Mouse (Mus musculus): ENCODE results near the gene Esp24. TPM values are rescaled to one million over a fixed set of nuclear protein-coding genes. Genes with fewer than 3 reads are reported as not detected.
"Not testable (repeated sequence)": the region's sequence is repeated elsewhere in the genome, so short reads cannot be mapped to it uniquely, and the experiment has no call there.

Gene Esp24
- not detected in 2 replicates for polyA plus RNA-seq (2015; fragmentation: Nextera tagmentation; extraction: Ambion mirVana)

GRCm38 (mm10) chr17:39036395-39036794, at the start of gene Esp24:
Esp24 (plus strand) TSS chr17:39036695.
- not testable (repeated sequence) for H3K27ac ChIP-seq; H3K36me3 ChIP-seq (replicated peaks); H3K4me3 ChIP-seq; ATAC-seq (replicated peaks); H3K4me2 ChIP-seq; H3K9ac ChIP-seq; H3K9me3 ChIP-seq; H3K27me3 ChIP-seq (replicated peaks); H3K4me1 ChIP-seq
- 86% methylated on average over 3 of the region's 3 CpGs for WGBS

- 86% methylated on average over 1 of the region's 1 CpGs for WGBS
- 0 out of 2 replicates have a peak, but pooled peaks cover 3% of the 10 kb centered on the region for H3K9me3 ChIP-seq
- H3K27me3 ChIP-seq (replicated peaks), result no peaks in the 10 kb centered on the region
- no peaks in the 10 kb centered on the region for H3K4me1 ChIP-seq
- H3K4me3 ChIP-seq, result no peak overlapping the region
- ATAC-seq (replicated peaks), result no peak
- H3K9ac ChIP-seq, result no peak overlapping the region
- no peaks in the 10 kb centered on the region for H3K36me3 ChIP-seq (replicated peaks)
- H3K27ac ChIP-seq, result no peak overlapping the region
- H3K4me2 ChIP-seq, result no peak overlapping the region
Measured at GRCm38 (mm10) chr17:39009846-39010245, 26.6 kb upstream of the Esp24 start.

- peak; percentile 86 for ATAC-seq (replicated peaks)
- WGBS, result 43% methylated on average over 30 of the region's 30 CpGs
- no peak overlapping the region for H3K27ac ChIP-seq
Measured at GRCm38 (mm10) chr17:39010675-39011638, 25.5 kb upstream of the Esp24 start.

GRCm38 (mm10) chr17:39017184-39017583, 19.3 kb upstream of the Esp24 start:
- peak overlapping the region; percentile 2; the same call in 1 of the 2 replicates for H3K4me3 ChIP-seq

More at GRCm38 (mm10) chr17:39010675-39011638, 25.5 kb upstream of the Esp24 start:
- Histone ChIP-seq H3K4me1 (no peaks in the 10 kb centered on the region), H3K4me2 (peak overlapping the region; percentile 58), H3K9me3 (0 out of 2 replicates have a peak, but pooled peaks cover 3% of the 10 kb centered on the region), H3K9ac (peak overlapping the region; percentile 34), H3K36me3 (replicated peaks) (no peaks in the 10 kb centered on the region), H3K27me3 (replicated peaks) (no peaks in the 10 kb centered on the region), H3K4me3 (peak overlapping the region; percentile 43)

GRCm38 (mm10) chr17:39043241-39043640, 6.7 kb downstream of the Esp24 start, which contains the start of gene Gm21903:
Gm21903 (minus strand) TSS chr17:39043341.
- Histone ChIP-seq H3K9ac (no peak within 1 kb of the TSS), H3K36me3 (replicated peaks) (no peaks in the 10 kb centered on the region), H3K4me2 (no peak within 1 kb of the TSS), H3K4me1 (no peaks in the 10 kb centered on the region), H3K27ac (no peak within 1 kb of the TSS), H3K4me3 (no peak within 1 kb of the TSS), H3K9me3 (no peaks in the 10 kb centered on the region), H3K27me3 (replicated peaks) (no peaks in the 10 kb centered on the region)
- ATAC-seq (replicated peaks), result no peak

More at GRCm38 (mm10) chr17:39017184-39017583, 19.3 kb upstream of the Esp24 start:
- 33% methylated on average over 14 of the region's 14 CpGs for WGBS
- ATAC-seq (replicated peaks), result peak; percentile 89
- H3K9ac ChIP-seq, result no peak overlapping the region
- H3K9me3 ChIP-seq, result no peaks in the 10 kb centered on the region
- H3K36me3 ChIP-seq (replicated peaks), result no peaks in the 10 kb centered on the region
- no peaks in the 10 kb centered on the region for H3K4me1 ChIP-seq
- H3K27ac ChIP-seq, result 0 out of 2 replicates have a peak overlapping the region, but pooled peaks have one; percentile 10
- no peaks in the 10 kb centered on the region for H3K27me3 ChIP-seq (replicated peaks)
- peak overlapping the region; percentile 34 for H3K4me2 ChIP-seq

GRCm38 (mm10) chr17:39063641-39064040, 27.1 kb downstream of the Esp24 start:
- Histone ChIP-seq H3K36me3 (replicated peaks) (no peaks in the 10 kb centered on the region), H3K4me1 (no peaks in the 10 kb centered on the region), H3K27ac (no peak overlapping the region), H3K4me2 (no peak overlapping the region), H3K9ac (no peak overlapping the region), H3K9me3 (peaks cover 10% of the 10 kb centered on the region), H3K27me3 (replicated peaks) (no peaks in the 10 kb centered on the region), H3K4me3 (no peak overlapping the region)
- ATAC-seq (replicated peaks), result no peak

- H3K9me3 ChIP-seq, result peaks cover 6% of the 10 kb centered on the region; the same call in 1 of the 2 replicates
- no peaks in the 10 kb centered on the region for H3K36me3 ChIP-seq (replicated peaks)
- ATAC-seq (replicated peaks), result no peak
Measured at GRCm38 (mm10) chr17:39076937-39077336, 40.4 kb downstream of the Esp24 start, which contains the start of gene Esp23. Esp23 (minus strand) TSS chr17:39077037.

More at GRCm38 (mm10) chr17:39076937-39077336, 40.4 kb downstream of the Esp24 start, which contains the start of gene Esp23:
- 63% methylated on average over 1 of the region's 1 CpGs for WGBS
- Histone ChIP-seq H3K4me3 (no peak within 1 kb of the TSS), H3K27ac (no peak within 1 kb of the TSS), H3K9ac (no peak within 1 kb of the TSS), H3K4me2 (no peak within 1 kb of the TSS), H3K4me1 (no peaks in the 10 kb centered on the region), H3K27me3 (replicated peaks) (no peaks in the 10 kb centered on the region)

Other genes starting within 250 kb of the Esp24 start
- not detected in 2 replicates for gene Gm21903, start 6.6 kb downstream of the Esp24 start, polyA plus RNA-seq (2015; fragmentation: Nextera tagmentation; extraction: Ambion mirVana)
- not detected in 2 replicates for gene Esp23, start 40.3 kb downstream of the Esp24 start, polyA plus RNA-seq (2015; fragmentation: Nextera tagmentation; extraction: Ambion mirVana)
- not detected in 2 replicates for gene Esp22, start 58.6 kb downstream of the Esp24 start, polyA plus RNA-seq (2015; fragmentation: Nextera tagmentation; extraction: Ambion mirVana)